In the genomic region with DNA sequence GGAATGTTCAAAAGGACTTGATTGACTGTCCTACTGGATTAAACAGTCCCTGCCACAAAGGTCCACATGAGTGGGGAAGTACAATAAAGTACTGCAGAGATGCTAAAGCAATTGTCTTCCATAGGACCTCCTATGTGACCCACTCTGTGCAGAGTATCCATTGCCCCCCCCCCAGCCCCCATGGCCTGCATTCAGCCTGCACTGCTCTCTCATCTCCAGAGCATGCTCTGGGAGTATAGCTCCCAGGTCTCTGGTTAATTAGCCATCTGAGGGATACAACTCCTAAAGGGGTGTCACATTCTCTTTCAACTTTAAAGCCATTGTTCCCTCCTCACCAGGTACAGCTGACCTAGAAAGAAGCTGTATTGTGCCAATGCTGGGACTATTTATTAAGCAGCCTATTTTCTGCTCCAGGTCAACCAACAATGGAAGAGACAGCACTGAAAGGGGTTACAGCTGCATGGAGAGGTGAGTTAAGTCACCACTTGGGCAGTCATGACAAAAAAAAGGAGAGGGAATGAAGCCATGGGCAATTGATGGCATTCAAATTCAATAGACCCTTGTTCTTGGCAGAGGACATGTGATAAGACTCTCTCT, we compare ENCODE assay signal across 24 mouse cellular contexts.
DNase-seq lines count a peak whose midpoint lies in the region; ATAC-seq lines count a peak whose summit lies in the region.
"Had no signal": no experiment of that assay in that cellular context is flagged by ENCODE, and none has a peak within 500 bp of the region (broad histone marks: within the 10 kb centered on the region; RNA-seq: fewer than 3 reads in every experiment).

No protein-coding gene starts in this region.

- no peaks in the 10 kb centered on the region for H3K9me3 ChIP-seq in forebrain, embryonic 13.5 days (replicated peaks)
- H3K9me3 ChIP-seq in forebrain, embryonic 11.5 days (ENCODE audit: control insufficient read depth, low read length): no peaks in the 10 kb centered on the region
- H3K9me3 ChIP-seq in hindbrain, embryonic 14.5 days (ENCODE audit: control insufficient read depth, low read length): no peaks in the 10 kb centered on the region
- no peaks in the 10 kb centered on the region for H3K9me3 ChIP-seq in hindbrain, embryonic 16.5 days (ENCODE audit: control insufficient read depth, low read length)
- no peaks in the 10 kb centered on the region for H3K9me3 ChIP-seq in midbrain, embryonic 15.5 days
- H3K9me3 ChIP-seq in midbrain, embryonic 11.5 days (ENCODE audit: control insufficient read depth, low read length): no peaks in the 10 kb centered on the region
- H3K9me3 ChIP-seq: embryonic facial prominence, embryonic 12.5 days; embryonic facial prominence, embryonic 15.5 days; heart, embryonic 10.5 days; heart, embryonic 13.5 days; hindbrain, embryonic 15.5 days; intestine, embryonic 15.5 days had no signal

- no peak overlapping the region for H3K4me3 ChIP-seq in forebrain, embryonic 13.5 days
- H3K4me3 ChIP-seq in forebrain, embryonic 11.5 days (ENCODE audit: low read depth, low read length): no peak overlapping the region
- no peak overlapping the region for H3K4me3 ChIP-seq in hindbrain, embryonic 14.5 days (replicated peaks; ENCODE audit: low read length)
- H3K4me3 ChIP-seq in hindbrain, embryonic 16.5 days (ENCODE audit: low read length): no peak overlapping the region
- H3K4me3 ChIP-seq in midbrain, embryonic 15.5 days: no peak overlapping the region
- H3K4me3 ChIP-seq in midbrain, embryonic 11.5 days (ENCODE audit: low read depth, low read length): no peak overlapping the region
- H3K4me3 ChIP-seq: embryonic facial prominence, embryonic 12.5 days; embryonic facial prominence, embryonic 15.5 days; heart, embryonic 10.5 days; heart, embryonic 13.5 days; hindbrain, embryonic 15.5 days; intestine, embryonic 15.5 days had no signal

- no peak overlapping the region for H3K27ac ChIP-seq in forebrain, embryonic 13.5 days
- H3K27ac ChIP-seq in forebrain, embryonic 11.5 days (ENCODE audit: low read depth, low read length): no peak overlapping the region
- no peak overlapping the region for H3K27ac ChIP-seq in hindbrain, embryonic 14.5 days
- H3K27ac ChIP-seq in hindbrain, embryonic 16.5 days (ENCODE audit: low read depth, low read length): no peak overlapping the region
- H3K27ac ChIP-seq in midbrain, embryonic 15.5 days: no peak overlapping the region
- no peak overlapping the region for H3K27ac ChIP-seq in midbrain, embryonic 11.5 days (ENCODE audit: low read depth, low read length)
- H3K27ac ChIP-seq: embryonic facial prominence, embryonic 12.5 days; embryonic facial prominence, embryonic 15.5 days; heart, embryonic 10.5 days; heart, embryonic 13.5 days; hindbrain, embryonic 15.5 days; intestine, embryonic 15.5 days had no signal

- H3K36me3 ChIP-seq in forebrain, embryonic 13.5 days (ENCODE audit: poor library complexity, severe bottlenecking): no peaks in the 10 kb centered on the region
- H3K36me3 ChIP-seq in forebrain, embryonic 11.5 days (ENCODE audit: control insufficient read depth, insufficient read depth, low read length): no peaks in the 10 kb centered on the region
- H3K36me3 ChIP-seq in hindbrain, embryonic 14.5 days (replicated peaks; ENCODE audit: control insufficient read depth, insufficient read depth): no peaks in the 10 kb centered on the region
- H3K36me3 ChIP-seq in hindbrain, embryonic 16.5 days (ENCODE audit: control insufficient read depth, insufficient read depth, low read length): no peaks in the 10 kb centered on the region
- no peaks in the 10 kb centered on the region for H3K36me3 ChIP-seq in midbrain, embryonic 15.5 days (replicated peaks)
- no peaks in the 10 kb centered on the region for H3K36me3 ChIP-seq in midbrain, embryonic 11.5 days (ENCODE audit: control insufficient read depth, insufficient read depth, low read length)
- H3K36me3 ChIP-seq: embryonic facial prominence, embryonic 12.5 days; embryonic facial prominence, embryonic 15.5 days; heart, embryonic 10.5 days; heart, embryonic 13.5 days; hindbrain, embryonic 15.5 days; intestine, embryonic 15.5 days had no signal

- ATAC-seq in forebrain, embryonic 13.5 days: peak; percentile 75; the same call in 1 of the 2 replicates
- no peak for ATAC-seq in forebrain, embryonic 11.5 days (replicated peaks; ENCODE audit: low FRiP score)
- 0 out of 2 replicates have a peak, but pooled peaks have one; percentile 37 for ATAC-seq in hindbrain, embryonic 14.5 days (ENCODE audit: low FRiP score)
- no peak for ATAC-seq in hindbrain, embryonic 16.5 days
- ATAC-seq in midbrain, embryonic 15.5 days (replicated peaks): peak; percentile 75
- ATAC-seq in midbrain, embryonic 11.5 days (ENCODE audit: low FRiP score): no peak
- ATAC-seq: activated CD4-positive, CD25-positive, alpha-beta regulatory T cell, adult 4 months; intestine, embryonic 15.5 days had no signal

- DNase-seq in forebrain, embryonic 11.5 days (ENCODE audit: low spot score): no peak
- DNase-seq in hindbrain, embryonic 14.5 days (ENCODE audit: low spot score): no peak
- DNase-seq in midbrain, embryonic 11.5 days (ENCODE audit: low spot score, missing footprints): no peak
- DNase-seq in thymus, postnatal 36 days: no peak
- DNase-seq: adrenal gland, adult 8-10 months; adrenal gland, postnatal 25 days; cerebellum, adult 11 months; cerebellum, adult 2 months; cerebellum, adult 9-11 months; cerebellum, postnatal 25 days; gastrocnemius, postnatal 25 days; heart, adult 18-20 months; heart, postnatal 14 days; heart, postnatal 4 days had no signal

- H3K4me2 ChIP-seq in forebrain, embryonic 13.5 days: no peak overlapping the region
- H3K4me2 ChIP-seq in forebrain, embryonic 11.5 days (ENCODE audit: low read depth, low read length, severe bottlenecking): no peak overlapping the region
- no peak overlapping the region for H3K4me2 ChIP-seq in hindbrain, embryonic 14.5 days (replicated peaks)
- no peak overlapping the region for H3K4me2 ChIP-seq in hindbrain, embryonic 16.5 days (ENCODE audit: low read length)
- no peak overlapping the region for H3K4me2 ChIP-seq in midbrain, embryonic 15.5 days
- no peak overlapping the region for H3K4me2 ChIP-seq in midbrain, embryonic 11.5 days
- H3K4me2 ChIP-seq: embryonic facial prominence, embryonic 12.5 days; embryonic facial prominence, embryonic 15.5 days; heart, embryonic 13.5 days; hindbrain, embryonic 15.5 days; intestine, embryonic 15.5 days had no signal

- H3K27me3 ChIP-seq in forebrain, embryonic 13.5 days: no peaks in the 10 kb centered on the region
- no peaks in the 10 kb centered on the region for H3K27me3 ChIP-seq in forebrain, embryonic 11.5 days (ENCODE audit: control insufficient read depth, insufficient read depth, low read length)
- no peaks in the 10 kb centered on the region for H3K27me3 ChIP-seq in hindbrain, embryonic 14.5 days (ENCODE audit: control insufficient read depth, insufficient read depth, low read length)
- H3K27me3 ChIP-seq in hindbrain, embryonic 16.5 days (replicated peaks; ENCODE audit: control insufficient read depth, insufficient read depth, low read length): no peaks in the 10 kb centered on the region
- no peaks in the 10 kb centered on the region for H3K27me3 ChIP-seq in midbrain, embryonic 15.5 days (replicated peaks)
- H3K27me3 ChIP-seq in midbrain, embryonic 11.5 days (ENCODE audit: control insufficient read depth, insufficient read depth, low read length): no peaks in the 10 kb centered on the region
- H3K27me3 ChIP-seq: embryonic facial prominence, embryonic 12.5 days; embryonic facial prominence, embryonic 15.5 days; heart, embryonic 13.5 days; hindbrain, embryonic 15.5 days; intestine, embryonic 15.5 days had no signal

- H3K9ac ChIP-seq in forebrain, embryonic 13.5 days: no peak overlapping the region
- no peak overlapping the region for H3K9ac ChIP-seq in forebrain, embryonic 11.5 days (ENCODE audit: low read length)
- H3K9ac ChIP-seq in hindbrain, embryonic 14.5 days: no peak overlapping the region
- no peak overlapping the region for H3K9ac ChIP-seq in hindbrain, embryonic 16.5 days (ENCODE audit: low read depth, low read length)
- no peak overlapping the region for H3K9ac ChIP-seq in midbrain, embryonic 15.5 days
- H3K9ac ChIP-seq in midbrain, embryonic 11.5 days (ENCODE audit: low read length): no peak overlapping the region
- H3K9ac ChIP-seq: embryonic facial prominence, embryonic 12.5 days; embryonic facial prominence, embryonic 15.5 days; heart, embryonic 13.5 days; hindbrain, embryonic 15.5 days; intestine, embryonic 15.5 days had no signal

- H3K4me1 ChIP-seq in forebrain, embryonic 13.5 days: no peaks in the 10 kb centered on the region
- H3K4me1 ChIP-seq in forebrain, embryonic 11.5 days (replicated peaks; ENCODE audit: control insufficient read depth, insufficient read depth, low read length): no peaks in the 10 kb centered on the region
- no peaks in the 10 kb centered on the region for H3K4me1 ChIP-seq in hindbrain, embryonic 14.5 days (replicated peaks; ENCODE audit: control insufficient read depth, insufficient read depth, low read length)
- H3K4me1 ChIP-seq in hindbrain, embryonic 16.5 days (ENCODE audit: control insufficient read depth, insufficient read depth, low read depth, low read length): no peaks in the 10 kb centered on the region
- H3K4me1 ChIP-seq in midbrain, embryonic 15.5 days: no peaks in the 10 kb centered on the region
- no peaks in the 10 kb centered on the region for H3K4me1 ChIP-seq in midbrain, embryonic 11.5 days (ENCODE audit: control insufficient read depth, insufficient read depth, low read length)
- H3K4me1 ChIP-seq: embryonic facial prominence, embryonic 12.5 days; embryonic facial prominence, embryonic 15.5 days; hindbrain, embryonic 15.5 days; intestine, embryonic 15.5 days had no signal

Comparison
In these comparisons a context has a peak if more than half of its experiments do, and no peak if none do; other contexts are left out.
1. ATAC-seq: peak in forebrain, embryonic 13.5 days (single experiment), hindbrain, embryonic 14.5 days (single experiment) and midbrain, embryonic 15.5 days (single experiment); none in forebrain, embryonic 11.5 days (single experiment), hindbrain, embryonic 16.5 days (single experiment) and midbrain, embryonic 11.5 days (single experiment).